Mouse (Mus musculus) limb, embryonic 11.5 days (tissue): ENCODE results near the gene Wdr34. TPM values are rescaled to one million over a fixed set of nuclear protein-coding genes. Genes with fewer than 3 reads are reported as not detected.
"Not testable (repeated sequence)": the region's sequence is repeated elsewhere in the genome, so short reads cannot be mapped to it uniquely, and the experiment has no call there.

ENCODE experiments used
- ATAC-seq: fragments of 200-750 bp; cut with Nextera tagmentation; 2 replicates; pipeline ENCODE4 v1.8.0; 2017; ENCODE audit warnings: low read depth; ENCODE audit not compliant: insufficient number of reproducible peaks, low FRiP score, low TSS enrichment
- DNase-seq: peaks from one replicate; pipeline ENCODE4 v3.0.0-alpha.2; 2015; ENCODE audit warnings: low spot score
- H3K27ac ChIP-seq: fragments of 300-500 bp; sonication (generic); replicated peaks from 2 replicates; pipeline ENCODE4 v1.5.1; 2014; ENCODE audit warnings: low read depth, mild to moderate bottlenecking, low read length
- H3K27me3 ChIP-seq: fragments of 300-500 bp; sonication (generic); 2 replicates; pipeline ENCODE4 v1.6.1; 2014; ENCODE audit warnings: mild to moderate bottlenecking, low read length, mixed read lengths; ENCODE audit not compliant: control insufficient read depth, insufficient read depth
- H3K36me3 ChIP-seq: fragments of 300-500 bp; sonication (generic); 2 replicates; pipeline ENCODE4 v1.6.1; 2014; ENCODE audit warnings: mild to moderate bottlenecking, low read length, moderate library complexity, mixed read lengths; ENCODE audit not compliant: control insufficient read depth, insufficient read depth
- H3K4me1 ChIP-seq: fragments of 300-500 bp; sonication (generic); 2 replicates; pipeline ENCODE4 v1.6.1; 2014; ENCODE audit warnings: low read length, mixed read lengths; ENCODE audit not compliant: control insufficient read depth, insufficient read depth
- H3K4me2 ChIP-seq: fragments of 300-500 bp; sonication (generic); 2 replicates; pipeline ENCODE4 v1.6.1; 2014; ENCODE audit warnings: low read depth, mild to moderate bottlenecking, moderate library complexity; ENCODE audit not compliant: severe bottlenecking
- H3K4me3 ChIP-seq: fragments of 300-500 bp; sonication (generic); 2 replicates; pipeline ENCODE4 v1.5.1; 2014; ENCODE audit warnings: low read depth, low read length
- H3K9ac ChIP-seq: fragments of 300-500 bp; sonication (generic); 2 replicates; pipeline ENCODE4 v1.6.1; 2014; ENCODE audit warnings: mild to moderate bottlenecking, low read length
- H3K9me3 ChIP-seq: fragments of 300-500 bp; sonication (generic); 2 replicates; pipeline ENCODE4 v1.6.1; 2016; ENCODE audit warnings: low read length; ENCODE audit not compliant: control insufficient read depth
- WGBS: fragments of 180-500 bp; shearing (Covaris S2); extraction: QIAGEN DNeasy Blood & Tissue Kit; methylation state at CpG from one replicate; pipeline ENCODE4 v1.1.7; 2014; 5-methylcytosine and 5-hydroxymethylcytosine counted together
- polyA plus RNA-seq: library from polyadenylated mRNA; unstranded; fragments of >200 nt; fragmentation: Nextera tagmentation; extraction: Ambion mirVana; gene quantifications from 2 replicates; pipeline ENCODE4 v1.2.1, GENCODE M21; 2014

Gene Wdr34
- polyA plus RNA-seq, 1 experiment from 2014 or later, result 32.6 TPM

DNA sequence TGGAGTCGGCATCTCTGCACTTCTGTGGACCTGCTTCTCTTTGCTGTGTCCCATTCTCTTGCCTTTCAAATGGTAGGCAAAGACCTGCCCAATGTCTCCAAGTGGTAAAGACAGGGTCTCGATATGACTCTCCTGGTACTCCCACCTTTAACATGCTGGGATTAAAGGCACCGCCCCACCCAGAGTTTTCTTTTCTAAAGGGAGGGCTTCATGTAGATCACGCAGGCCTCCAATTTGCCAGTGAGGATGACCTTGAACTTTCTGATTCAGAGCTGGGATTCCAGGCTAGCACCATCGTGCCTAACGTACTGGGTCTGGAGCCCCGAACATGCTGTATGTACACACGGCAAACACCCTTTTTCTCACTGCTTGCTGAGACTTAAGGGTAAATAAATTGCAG, 14.6 kb upstream of the Wdr34 start:
- Histone ChIP-seq H3K27ac (no peak overlapping the region; the same call in 1 of the 2 replicates), H3K27me3 (no peaks in the 10 kb centered on the region), H3K36me3 (peaks cover under 1% of the 10 kb centered on the region; the same call in 1 of the 2 replicates), H3K4me3 (peak overlapping the region; percentile 60), H3K9ac (peak overlapping the region; percentile 77), H3K4me2 (peak overlapping the region; percentile 65), H3K4me1 (peaks cover 22% of the 10 kb centered on the region), H3K9me3 (no peaks in the 10 kb centered on the region)
- no peak for DNase-seq
- WGBS, result 8% methylated on average over 8 of the region's 8 CpGs
- ATAC-seq, result no peak

DNA sequence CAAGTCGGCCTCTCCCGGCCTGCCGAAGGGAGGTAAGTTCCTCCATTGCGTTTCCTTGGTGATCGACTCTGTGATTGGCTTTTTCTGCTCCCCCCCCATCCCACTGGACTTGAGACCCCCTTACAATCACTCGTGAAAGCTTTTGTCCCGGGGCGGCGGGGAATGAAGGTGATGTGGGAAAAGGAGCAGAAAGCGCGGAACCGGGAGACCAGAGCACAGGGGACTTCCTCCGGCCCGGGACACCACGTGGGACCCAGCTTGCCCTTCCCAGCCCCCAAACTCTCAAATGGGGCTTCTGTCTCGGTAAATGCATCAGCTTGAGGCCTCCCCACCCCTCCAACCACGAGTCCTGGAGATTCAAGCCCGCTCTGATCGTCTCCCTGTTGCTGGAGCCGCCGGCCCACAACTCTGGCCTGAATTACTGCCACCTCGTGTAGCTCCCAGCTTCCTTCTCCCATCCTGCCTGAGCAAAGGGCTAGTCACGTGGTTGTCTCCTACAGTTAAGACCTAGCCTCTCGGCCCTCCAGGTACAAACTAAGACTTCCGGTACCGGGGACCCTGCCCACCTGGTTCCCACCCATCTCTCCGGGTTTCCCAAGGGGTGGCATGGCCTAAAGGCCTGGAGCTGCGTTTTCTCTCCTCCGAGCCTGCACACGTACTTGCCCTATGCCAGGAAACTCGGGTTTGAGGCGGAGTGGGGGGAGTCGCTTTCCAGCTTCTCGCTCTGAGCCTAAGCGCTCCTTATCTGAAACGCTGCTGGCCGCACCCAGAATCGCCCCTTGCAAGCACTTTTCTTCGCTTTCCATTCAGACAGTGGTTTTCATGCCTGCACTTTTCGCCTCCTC, 13.8 kb upstream of the Wdr34 start:
- ATAC-seq (no peak), DNase-seq (peak; percentile 80)
- H3K4me1 ChIP-seq, result peaks cover 22% of the 10 kb centered on the region
- H3K4me2 ChIP-seq, result peak overlapping the region; percentile 65
- under 1% methylated on average over 40 of the region's 40 CpGs for WGBS
- no peaks in the 10 kb centered on the region for H3K36me3 ChIP-seq
- no peaks in the 10 kb centered on the region for H3K27me3 ChIP-seq
- peak overlapping the region; percentile 77 for H3K9ac ChIP-seq
- peak overlapping the region; percentile 60 for H3K4me3 ChIP-seq
- no peaks in the 10 kb centered on the region for H3K9me3 ChIP-seq
- peak overlapping the region; percentile 86 for H3K27ac ChIP-seq

DNA sequence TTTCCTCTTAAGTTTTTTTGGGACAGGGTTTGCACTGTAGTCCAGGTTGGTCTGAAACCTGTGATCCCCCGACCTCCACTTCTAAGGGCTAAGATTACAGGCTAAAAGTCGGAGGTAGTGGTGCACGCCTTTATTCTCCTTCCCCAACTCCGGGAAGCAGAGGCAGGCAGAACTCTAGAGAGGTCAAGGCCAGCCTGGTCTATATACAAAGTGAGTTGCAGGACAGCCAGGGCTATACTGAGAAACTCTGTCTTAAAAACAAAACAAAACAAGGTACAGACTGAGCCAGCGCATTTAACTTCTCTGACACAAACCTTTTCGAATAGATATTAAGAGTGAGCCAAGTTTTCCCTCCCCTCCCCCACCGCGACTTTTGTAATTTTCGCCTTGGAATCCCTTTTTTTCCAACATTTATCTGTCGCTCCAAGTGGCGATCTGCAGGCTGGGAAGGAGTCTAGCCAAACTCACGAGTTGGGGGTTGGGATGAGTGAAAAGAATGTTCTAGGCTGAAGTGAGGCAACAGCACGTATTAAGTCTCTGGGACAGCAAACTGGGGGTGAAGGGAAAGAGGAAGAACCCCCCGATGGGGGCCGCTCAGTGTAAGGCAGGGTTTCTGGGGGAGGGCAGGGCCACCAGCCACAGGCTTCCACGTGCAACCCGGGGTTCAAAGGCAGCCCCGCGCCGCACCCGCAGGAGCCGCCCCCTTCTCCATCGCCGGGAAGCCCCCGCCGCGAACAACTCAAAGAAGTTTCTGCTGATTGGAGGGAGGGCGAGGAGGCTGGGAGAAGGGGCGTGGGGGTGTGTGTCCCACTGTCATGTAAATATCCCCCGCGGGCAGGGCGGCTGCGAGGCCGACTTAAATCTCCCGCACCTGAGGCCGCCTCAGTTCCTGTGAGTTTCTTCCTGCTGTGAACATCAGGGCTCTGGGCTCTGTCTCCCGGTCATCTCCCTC, 12.8 kb upstream of the Wdr34 start:
- DNase-seq, result peak; percentile 87
- H3K36me3 ChIP-seq, result no peaks in the 10 kb centered on the region
- peak overlapping the region; percentile 65 for H3K4me2 ChIP-seq
- H3K4me3 ChIP-seq, result peak overlapping the region; percentile 60
- peaks cover 22% of the 10 kb centered on the region for H3K4me1 ChIP-seq
- no peaks in the 10 kb centered on the region for H3K27me3 ChIP-seq
- peak overlapping the region; percentile 86 for H3K27ac ChIP-seq
- H3K9me3 ChIP-seq, result no peaks in the 10 kb centered on the region
- 8% methylated on average over 37 of the region's 37 CpGs for WGBS
- H3K9ac ChIP-seq, result peak overlapping the region; percentile 77
- peak; percentile 7; the same call in 1 of the 2 replicates for ATAC-seq

DNA sequence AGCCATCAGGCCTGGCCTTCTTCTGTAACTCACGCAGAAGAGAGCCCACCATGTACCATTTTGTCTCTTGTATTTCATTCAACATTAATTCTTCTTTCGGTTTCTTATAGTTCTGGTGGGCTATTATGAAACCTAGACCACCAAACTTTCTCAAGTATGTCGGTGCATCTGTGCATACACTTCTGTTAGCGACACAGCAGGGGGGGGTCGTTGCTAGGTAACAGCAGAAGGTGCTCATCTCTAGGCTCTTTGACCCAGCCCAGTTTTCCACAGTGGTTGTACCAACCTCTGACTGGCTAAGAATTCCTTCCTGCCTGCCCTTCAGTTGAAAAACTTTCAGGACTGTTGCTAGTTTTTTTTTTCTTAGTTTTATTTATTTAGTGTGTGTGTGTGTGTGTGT, 9.7 kb upstream of the Wdr34 start:
- DNase-seq (no peak), ATAC-seq (no peak)
- Histone ChIP-seq H3K4me1 (peaks cover 8% of the 10 kb centered on the region; the same call in 1 of the 2 replicates), H3K4me3 (no peak overlapping the region), H3K27me3 (no peaks in the 10 kb centered on the region), H3K4me2 (no peak overlapping the region), H3K9ac (no peak overlapping the region), H3K9me3 (no peaks in the 10 kb centered on the region), H3K27ac (no peak overlapping the region), H3K36me3 (no peaks in the 10 kb centered on the region)
- WGBS, result 59% methylated on average over 5 of the region's 5 CpGs

DNA sequence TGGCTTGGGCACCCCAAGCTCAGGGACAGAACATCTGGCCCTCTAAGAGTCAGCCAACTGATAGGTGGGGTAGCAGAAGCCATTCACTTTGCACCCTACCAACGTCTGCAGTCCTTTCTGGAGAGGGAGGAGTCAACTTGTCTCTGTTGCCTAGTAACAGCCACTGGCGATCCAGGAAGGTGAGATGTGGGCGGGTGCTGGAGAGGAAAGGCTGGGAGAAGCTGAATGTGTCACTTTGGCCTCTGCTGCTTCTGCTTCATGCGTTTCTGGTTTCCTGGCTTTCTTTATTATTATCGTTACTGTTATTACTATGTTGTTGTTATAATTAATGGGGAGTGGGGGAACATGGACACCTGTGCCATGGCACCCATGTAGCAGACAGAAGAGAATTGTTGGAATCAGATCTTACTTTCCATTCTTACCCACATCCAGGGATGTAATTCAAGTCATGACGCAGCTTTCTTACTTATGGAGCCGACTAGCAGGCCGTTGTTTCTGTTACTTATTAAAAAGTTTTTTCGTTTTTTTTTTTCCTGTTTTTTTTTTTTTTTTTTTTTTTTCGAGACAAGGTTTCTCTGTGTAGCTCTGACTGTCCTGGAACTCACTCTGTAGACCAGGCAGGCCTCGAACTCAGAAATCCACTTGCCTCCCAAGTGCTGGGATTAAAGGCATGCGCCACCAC, 8.7 kb upstream of the Wdr34 start, which contains the start of gene Set:
TSS of gene Set (plus strand) at position 156 of the 682 bp plus-strand sequence.
- no peak within 1 kb of the TSS for H3K27ac ChIP-seq
- ATAC-seq (0 out of 2 replicates have a peak, but pooled peaks have one; percentile 55), DNase-seq (peak; percentile 62)
- no peak within 1 kb of the TSS for H3K9ac ChIP-seq
- H3K4me2 ChIP-seq, result no peak within 1 kb of the TSS
- H3K4me3 ChIP-seq, result no peak within 1 kb of the TSS
- H3K36me3 ChIP-seq, result no peaks in the 10 kb centered on the region
- H3K9me3 ChIP-seq, result no peaks in the 10 kb centered on the region
- 45% methylated on average over 12 of the region's 12 CpGs for WGBS
- no peaks in the 10 kb centered on the region for H3K27me3 ChIP-seq
- H3K4me1 ChIP-seq, result peaks cover 5% of the 10 kb centered on the region; the same call in 1 of the 2 replicates

DNA sequence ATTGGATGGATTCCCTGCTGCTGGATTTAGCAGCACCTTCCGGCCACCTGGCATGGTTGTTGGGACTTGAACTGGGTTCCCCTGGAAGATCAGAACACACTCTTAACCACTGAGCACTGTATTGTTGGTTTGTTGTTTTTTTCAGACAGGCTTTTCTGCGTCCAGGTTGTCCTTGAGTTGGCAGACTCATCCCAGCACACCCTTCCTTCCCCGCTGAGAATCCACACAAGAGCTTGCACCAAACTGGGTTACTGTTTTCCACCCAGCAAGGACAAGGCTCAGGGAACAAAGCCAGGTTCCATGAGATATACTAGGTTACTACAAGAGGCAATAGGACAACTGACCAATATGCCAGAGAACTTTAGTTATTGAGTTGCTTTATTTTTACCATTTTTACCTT, 8.1 kb upstream of the Wdr34 start:
- Histone ChIP-seq H3K4me2 (no peak overlapping the region), H3K36me3 (no peaks in the 10 kb centered on the region), H3K9me3 (no peaks in the 10 kb centered on the region), H3K27me3 (no peaks in the 10 kb centered on the region), H3K9ac (no peak overlapping the region), H3K4me3 (no peak overlapping the region), H3K4me1 (peaks cover 5% of the 10 kb centered on the region; the same call in 1 of the 2 replicates), H3K27ac (no peak overlapping the region)
- ATAC-seq, result no peak
- WGBS, result 87% methylated on average over 3 of the region's 3 CpGs
- no peak for DNase-seq

DNA sequence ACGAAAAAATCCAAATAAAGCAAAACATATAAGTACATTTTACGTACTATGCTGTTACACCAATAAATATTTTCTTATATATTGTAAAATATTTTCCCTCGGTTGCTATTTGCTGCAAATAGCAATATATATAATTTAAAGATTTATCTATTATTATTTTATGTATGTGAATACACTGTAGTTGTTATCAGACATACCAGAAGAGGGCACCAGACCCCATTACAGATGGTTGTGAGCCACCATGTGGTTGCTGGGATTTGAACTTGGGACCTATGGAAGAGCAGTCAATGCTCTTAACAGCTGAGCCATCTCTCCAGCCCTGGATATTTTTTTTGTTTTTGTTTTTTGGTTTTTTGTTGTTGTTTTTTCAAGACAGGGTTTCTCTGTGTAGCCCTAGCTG, 6.6 kb upstream of the Wdr34 start:
- not testable (repeated sequence) for H3K4me2 ChIP-seq, H3K27me3 ChIP-seq, H3K36me3 ChIP-seq, H3K9ac ChIP-seq, DNase-seq, ATAC-seq, H3K9me3 ChIP-seq, H3K4me1 ChIP-seq, H3K4me3 ChIP-seq, H3K27ac ChIP-seq
- 95% methylated on average over 3 of the region's 3 CpGs for WGBS
